Mouse (Mus musculus) heart, postnatal 14 days (tissue): ENCODE results near the gene Islr. TPM values are rescaled to one million over a fixed set of nuclear protein-coding genes. Genes with fewer than 3 reads are reported as not detected.
A peak's percentile ranks its signal among the peaks of the same experiment; 100 is the strongest.
"Not testable (repeated sequence)": the region's sequence is repeated elsewhere in the genome, so short reads cannot be mapped to it uniquely, and the experiment has no call there.

Experiments used
- DNase-seq, 2 experiments: peaks; one replicate each; pipeline ENCODE4 v3.0.0; 2021 to 2022
- intact Hi-C: fragments of 180-260 bp; cut with DNase I; formaldehyde crosslinking; loops from one replicate; pipeline ENCODE4 v1.15.1; 2025
- long read RNA-seq, 2 experiments: library from polyadenylated mRNA; stranded (forward); transcript quantifications; one replicate each; pipeline ENCODE4 v2.0.0; 2021
- total RNA-seq, 2 experiments: library from RNA; stranded (reverse); gene quantifications; 2 replicates each; pipeline ENCODE4 v1.2.3; 2021

Gene Islr
- 10 to 100 TPM; 44.0 to 44.6 TPM for total RNA-seq
- long read RNA-seq, experiment 1, transcript Islr-201 (2 exons, 2,223 nt) = minor isoform, 11 of 74 reads
- long read RNA-seq, experiment 1, transcript Islr-202 (2 exons, 2,076 nt) = major isoform, 48 of 74 reads
- long read RNA-seq, experiment 1, partial matches to known transcripts = 0 of 74 reads
- long read RNA-seq, experiment 1, other reads (novel, unspliced or antisense) = 15 of 74 reads
- long read RNA-seq, experiment 2, transcript Islr-201 (2 exons, 2,223 nt) = minor isoform, 8 of 74 reads
- long read RNA-seq, experiment 2, transcript Islr-202 (2 exons, 2,076 nt) = major isoform, 50 of 74 reads
- long read RNA-seq, experiment 2, partial matches to known transcripts = 0 of 74 reads
- long read RNA-seq, experiment 2, other reads (novel, unspliced or antisense) = 16 of 74 reads

DNA sequence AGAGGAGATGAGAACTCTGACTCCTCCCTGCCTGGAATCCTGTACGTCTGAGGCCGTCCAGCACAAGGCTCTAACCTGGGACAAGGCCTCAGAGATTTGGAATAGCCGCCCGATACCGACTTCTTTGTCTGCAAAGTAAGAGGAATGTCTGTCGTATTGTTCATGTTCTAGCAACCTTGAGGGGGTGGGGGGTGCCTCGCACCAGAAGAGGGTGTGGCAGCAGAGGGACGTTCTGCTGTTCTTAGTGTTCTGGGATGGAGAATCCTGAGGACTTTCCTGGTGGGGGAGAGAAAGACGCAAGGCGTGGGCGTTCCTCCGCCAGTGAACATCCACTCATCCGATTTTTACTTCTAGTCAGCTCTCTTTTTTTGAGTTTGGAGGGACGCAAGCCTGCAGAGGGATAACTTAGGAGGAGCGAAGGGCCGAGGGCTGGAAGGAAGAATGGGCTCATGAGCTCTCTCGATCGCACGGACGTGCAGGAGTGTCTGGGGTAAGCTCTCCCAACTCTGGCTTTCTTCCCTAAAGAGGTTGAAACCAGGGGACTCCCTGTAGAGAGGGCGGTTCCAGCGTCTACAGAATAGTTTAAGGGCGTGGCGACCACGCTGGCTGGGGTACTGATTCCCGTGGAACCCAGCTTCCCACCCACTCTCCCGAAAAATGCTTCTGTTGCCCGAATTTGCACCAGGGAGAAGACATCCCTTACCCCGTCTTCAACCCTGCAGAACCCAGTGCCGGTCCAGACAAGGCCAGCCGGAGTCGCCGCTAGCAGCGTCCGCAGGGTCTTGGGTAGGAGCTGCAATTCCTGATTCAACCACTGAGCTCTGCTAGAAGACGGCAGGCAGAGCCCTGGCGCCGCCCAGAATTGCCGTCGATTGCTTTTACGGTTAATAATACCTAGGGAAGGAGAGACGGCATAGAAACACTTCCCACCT is at the start of gene Islr, which contains the start of gene Islr2:
Islr (minus strand) TSS at position 791 of the 932 bp plus-strand sequence.
Islr2 (minus strand) TSS at position 804 of the 932 bp plus-strand sequence.
- intact Hi-C loops = loop anchor here (1.0 kb wide), 1 partner anchor 165 kb away; no protein-coding TSS in a partner anchor
- peak; percentile 70 to 80 for DNase-seq

DNA sequence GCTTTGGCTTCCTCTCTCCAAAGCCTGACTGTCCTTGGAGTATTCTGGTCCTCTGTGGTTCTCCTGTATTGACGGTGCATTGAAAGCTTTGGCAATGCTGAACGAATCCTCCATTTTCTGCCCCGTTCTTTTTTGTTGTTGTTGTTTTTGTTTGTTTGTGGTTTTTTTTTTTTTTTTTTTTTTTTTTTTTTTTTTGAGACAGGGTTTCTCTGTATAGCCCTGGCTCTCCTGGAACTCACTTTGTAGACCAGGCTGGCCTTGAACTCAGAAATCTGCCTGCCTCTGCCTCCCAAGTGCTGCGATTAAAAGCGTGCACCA is 49.7 kb upstream of the Islr start:
- not testable (repeated sequence) for DNase-seq
- intact Hi-C loops = loop anchor here (2.0 kb wide), 1 partner anchor 21 kb away; no protein-coding TSS in a partner anchor

DNA sequence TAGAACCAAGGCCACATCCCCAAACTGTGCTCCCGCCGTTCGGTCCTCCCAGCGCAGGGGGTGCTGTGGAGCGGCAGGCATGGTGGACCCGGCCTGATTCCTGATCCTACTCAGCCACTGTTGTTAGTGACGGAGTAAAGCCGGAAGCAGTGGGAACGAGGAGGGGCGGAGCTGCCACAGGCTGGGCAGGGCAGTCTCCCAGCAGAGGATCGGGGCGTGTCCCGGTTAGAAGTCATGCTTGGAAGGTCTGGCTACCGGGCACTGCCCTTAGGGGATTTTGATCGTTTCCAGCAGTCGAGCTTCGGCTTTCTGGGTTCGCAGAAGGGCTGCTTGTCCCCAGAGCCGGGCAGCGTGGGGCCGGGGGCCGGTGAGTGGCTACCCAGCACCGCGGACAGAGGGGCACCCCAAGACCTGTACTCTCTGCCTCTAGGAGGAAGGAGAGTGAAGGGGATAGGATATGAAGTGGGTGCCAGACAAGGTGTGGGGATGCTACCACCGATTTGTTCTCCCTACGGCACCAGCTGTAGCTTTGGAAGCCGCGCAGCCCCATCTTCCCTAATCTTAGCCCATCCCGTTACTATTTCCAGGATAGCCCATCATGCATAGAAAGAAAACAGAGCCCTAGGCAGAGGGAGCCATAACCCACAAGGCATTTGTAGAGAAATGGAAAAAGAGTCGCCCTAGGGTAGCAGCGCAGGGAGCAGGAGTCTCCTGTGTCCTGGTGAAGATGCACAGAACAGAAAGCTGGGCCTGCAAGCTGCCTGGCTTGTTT is 49.1 kb upstream of the Islr start, which contains the start of gene Stoml1:
Stoml1 (plus strand) TSS at position 132 of the 772 bp plus-strand sequence.
- DNase-seq = peak; percentile 93 to 96
- intact Hi-C loops = loop anchor here (2.0 kb wide), 1 partner anchor 22 kb away; no protein-coding TSS in a partner anchor

DNA sequence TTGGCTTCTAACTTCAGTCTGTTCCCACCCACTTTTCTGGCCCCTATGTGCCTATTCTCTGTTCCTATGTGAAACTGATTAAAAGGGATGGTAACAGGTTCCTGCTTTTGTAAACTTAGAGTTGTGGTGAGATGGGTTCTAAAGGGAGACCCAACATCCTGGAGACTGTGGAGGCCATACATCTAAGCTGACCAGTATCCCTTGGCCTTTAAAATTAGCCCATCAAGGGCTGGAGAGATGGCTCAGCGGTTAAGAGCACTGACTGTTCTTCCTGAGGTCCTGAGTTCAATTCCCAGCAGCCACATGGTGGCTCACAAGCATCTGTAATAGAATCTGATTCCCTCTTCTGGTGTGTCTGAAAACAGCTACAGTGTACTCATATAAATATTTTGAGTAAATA is 46.6 kb upstream of the Islr start:
- intact Hi-C loops, DNase-seq: not testable (repeated sequence)

DNA sequence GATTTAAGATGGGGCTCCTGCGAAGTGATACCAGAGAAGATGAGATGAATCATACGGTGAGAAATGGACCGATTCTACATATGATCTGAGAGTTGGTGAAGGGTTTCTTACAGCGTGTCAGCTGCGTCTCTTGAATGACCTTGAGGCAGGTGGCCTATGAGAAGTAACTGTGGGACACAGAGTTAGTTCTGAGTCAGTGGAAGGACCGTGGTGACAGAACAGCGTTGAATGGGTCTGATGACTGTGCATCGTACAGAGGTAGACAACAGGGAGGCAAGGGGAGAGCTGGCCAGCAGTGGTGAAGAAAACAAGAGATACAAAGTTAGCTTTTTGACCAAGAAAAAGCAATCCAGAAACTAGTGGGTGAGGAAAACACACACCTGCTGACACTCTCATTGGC is 46.2 kb upstream of the Islr start:
- intact Hi-C loops = no loop called here

DNA sequence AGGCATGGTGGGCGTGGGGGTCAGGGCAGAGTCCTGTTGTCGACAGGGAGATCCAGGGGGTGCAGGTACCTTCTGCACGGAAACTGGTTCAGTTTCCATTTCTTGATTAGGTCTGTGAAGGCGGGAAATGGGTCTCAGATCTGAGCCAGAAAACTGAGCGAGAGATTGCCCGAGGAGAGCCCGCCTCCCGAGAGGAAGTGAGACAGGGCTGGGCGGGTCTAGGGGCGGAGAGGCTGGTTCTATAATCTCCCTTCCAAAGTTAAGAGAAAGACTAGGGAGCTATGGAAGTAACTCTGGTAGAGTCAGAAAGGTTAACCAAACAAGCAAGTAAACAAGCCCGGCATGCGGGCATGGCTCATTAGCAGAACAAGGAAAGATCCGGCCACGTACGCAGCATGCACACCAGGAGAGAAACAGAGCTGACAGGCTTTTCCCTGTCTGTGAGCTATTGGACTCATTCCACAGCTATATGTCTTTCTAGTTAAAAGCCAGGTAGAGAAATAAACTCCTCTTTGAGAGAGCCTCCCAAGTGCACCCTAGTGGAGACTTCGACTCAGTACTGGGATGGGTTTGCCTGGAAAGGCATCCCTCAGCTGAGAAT is 45.6 kb upstream of the Islr start, which contains the start of gene Pml:
Pml (minus strand) TSS at position 195 of the 601 bp plus-strand sequence.
- intact Hi-C loops = no loop called here
- peak; percentile 74 to 83 for DNase-seq

More for the DNA sequence above, 46.2 kb upstream of the Islr start:
- no peak for DNase-seq

DNA sequence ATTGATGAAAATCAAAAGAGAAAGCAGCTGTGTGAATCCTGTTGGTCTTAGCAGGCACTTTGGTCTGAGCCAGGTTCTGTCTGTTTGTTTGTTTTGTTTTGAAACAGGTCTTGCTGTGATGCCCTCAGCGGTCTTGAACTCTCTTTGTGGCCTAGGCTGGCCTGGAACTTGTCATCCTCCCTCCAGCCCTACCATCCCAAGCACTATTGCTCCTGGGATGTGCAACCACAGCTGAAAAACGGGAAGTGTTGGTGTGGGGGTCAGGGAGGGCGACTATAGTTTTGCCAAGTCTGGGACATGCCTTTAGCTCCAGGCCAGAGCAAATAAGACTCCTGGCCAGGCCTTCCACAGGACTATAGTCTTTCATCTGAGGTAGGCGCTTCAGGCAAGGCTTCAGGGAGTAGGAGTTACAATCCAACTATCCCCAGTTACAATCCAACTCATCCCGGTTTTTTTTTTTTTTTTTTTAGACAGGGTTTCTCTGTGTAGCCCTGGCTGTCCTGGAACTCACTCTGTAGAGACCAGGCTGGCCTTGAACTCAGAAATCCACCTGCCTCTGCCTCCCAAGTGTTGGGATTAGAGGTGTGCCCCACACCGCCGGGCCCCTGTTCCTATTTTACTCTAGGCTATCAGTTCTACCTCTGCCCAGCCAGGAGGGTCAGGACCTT is 44.8 kb upstream of the Islr start:
- no peak for DNase-seq
- intact Hi-C loops = no loop called here

DNA sequence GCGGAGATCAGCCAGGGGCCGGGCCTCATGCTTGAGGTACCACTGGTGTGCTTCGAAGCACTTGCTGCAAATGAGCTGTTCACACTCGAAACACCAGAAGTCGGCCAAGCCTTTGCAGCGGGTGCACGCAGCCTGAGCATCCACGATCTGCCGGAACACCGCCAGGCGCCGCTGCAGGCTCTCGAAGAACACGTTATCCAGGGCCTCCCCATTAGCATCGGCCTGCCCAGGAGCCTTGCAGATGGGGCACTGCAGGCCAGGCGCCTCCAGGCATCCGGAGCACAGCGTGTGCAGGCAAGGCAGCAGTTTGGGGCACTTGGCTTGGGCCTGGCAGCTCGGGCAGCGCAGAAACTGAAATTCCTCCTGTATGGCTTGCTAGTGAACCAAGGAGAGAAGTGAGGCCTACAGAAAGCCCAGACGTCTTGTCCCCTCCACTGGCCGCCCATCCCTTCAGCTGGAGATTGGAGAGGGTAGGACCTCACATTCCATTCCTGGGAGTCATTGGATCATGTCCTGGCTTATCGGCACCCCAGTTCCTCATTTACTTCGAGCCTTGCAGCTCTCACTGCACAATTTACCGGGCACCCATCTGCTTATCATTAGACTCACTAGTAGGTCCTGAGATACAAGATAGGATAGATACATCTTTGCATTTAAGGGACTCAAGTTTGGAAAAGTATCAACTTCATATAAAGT is 43.1 kb upstream of the Islr start:
- intact Hi-C loops = loop anchor here (1.0 to 2.0 kb wide), 2 partner anchors 22 to 33 kb away; no protein-coding TSS in a partner anchor
- DNase-seq = peak; percentile 85 to 86

DNA sequence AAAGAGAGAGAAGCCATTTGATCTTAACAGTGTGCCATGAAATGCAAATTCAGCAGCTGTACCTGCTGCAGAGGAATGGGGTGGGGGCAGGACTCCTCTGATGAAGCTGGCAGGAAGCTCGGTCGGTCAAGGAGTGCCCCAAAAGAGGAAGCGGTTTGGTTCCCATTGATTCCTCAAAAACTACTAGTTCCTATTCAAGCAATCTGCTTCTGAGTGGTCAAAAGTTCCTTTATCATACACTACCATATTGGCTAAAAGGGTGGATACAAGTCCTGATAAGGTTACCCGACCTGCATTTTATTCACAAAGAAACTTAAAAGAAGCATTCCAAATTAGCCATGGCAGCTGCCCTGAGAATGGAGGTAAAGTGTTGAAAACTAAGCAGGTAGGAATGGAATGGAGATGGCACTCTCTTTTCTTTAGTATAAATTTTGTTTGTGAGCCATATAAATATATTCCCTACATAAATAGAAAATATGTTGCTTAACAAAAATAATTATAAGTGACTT is 42.0 kb upstream of the Islr start:
- DNase-seq = no peak
- intact Hi-C loops = loop anchor here (2.0 kb wide), 1 partner anchor 23 kb away; no protein-coding TSS in a partner anchor

DNA sequence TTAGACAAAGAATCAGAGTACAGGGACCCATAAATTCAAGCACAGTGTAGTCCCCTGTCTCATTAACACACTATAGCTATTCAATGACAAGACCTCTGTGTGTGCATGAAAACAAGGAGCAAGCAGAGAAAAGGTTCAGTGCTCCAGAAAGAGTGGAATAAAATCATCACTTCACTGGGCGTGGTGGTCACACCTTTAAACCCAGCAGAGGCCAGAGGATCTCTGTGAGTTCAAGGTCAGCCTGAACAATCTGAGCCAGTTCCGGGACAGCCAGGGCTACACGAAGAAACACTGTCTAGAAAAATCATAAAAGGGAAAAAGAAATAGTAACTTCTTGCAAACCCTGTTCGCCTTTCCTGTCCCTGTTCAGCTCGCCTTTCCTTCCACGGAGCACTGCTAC is 39.6 kb upstream of the Islr start:
- intact Hi-C loops = no loop called here

DNA sequence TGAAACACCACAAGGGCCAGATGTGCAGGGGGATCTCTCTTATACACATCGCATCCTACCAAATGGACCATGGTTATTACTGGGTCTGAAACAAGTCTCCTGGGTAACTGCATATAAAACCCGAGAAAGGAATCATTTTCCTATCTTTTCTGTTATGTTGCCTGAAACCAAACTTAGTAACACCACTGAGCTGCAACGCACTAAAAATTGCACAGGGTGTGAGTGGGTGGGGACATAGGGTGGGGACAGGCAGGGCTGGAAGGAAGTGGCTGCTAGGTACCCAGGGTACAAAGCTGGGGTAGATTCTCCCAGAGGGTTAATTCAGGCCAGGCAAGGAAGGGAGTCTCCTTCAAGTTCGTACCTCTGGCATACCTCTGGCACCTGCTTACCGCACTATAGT is 38.6 kb upstream of the Islr start:
- no peak for DNase-seq
- intact Hi-C loops = no loop called here

More for the DNA sequence above, 39.6 kb upstream of the Islr start:
- DNase-seq = no peak

DNA sequence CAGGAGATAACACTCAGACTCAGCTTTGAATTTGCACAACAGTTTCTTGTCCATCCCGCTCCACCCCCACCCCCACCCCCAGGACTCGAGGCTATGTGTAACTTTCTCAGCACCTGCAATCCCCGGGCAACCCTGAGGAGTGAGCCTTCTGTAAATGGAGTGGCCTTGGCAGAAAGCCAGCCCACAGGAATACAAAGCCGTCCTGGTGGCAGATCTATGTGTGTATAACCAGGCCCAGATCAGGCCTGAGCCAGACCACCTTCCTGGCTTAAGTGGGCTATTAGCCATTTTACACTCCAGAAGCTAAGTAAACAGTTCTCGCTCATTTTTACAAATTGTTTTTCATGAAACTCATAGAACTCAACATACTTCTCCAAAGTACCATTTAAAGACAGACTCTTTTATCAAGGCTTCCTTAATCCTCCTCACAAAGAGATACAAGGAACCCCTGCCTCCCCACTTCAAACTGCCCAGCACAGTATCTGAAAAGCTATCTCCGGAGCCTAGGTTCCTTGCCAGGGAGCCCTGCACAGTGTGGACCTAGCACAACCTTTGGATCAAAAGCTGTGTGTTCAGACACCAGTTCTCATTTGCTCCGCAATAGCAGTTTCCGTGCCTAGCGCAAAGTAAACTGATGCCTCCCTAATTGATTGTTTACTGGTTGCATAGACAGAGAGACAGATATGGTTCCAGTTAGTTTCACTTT is 37.8 kb upstream of the Islr start:
- DNase-seq = peak; percentile 50 to 69
- intact Hi-C loops = no loop called here

DNA sequence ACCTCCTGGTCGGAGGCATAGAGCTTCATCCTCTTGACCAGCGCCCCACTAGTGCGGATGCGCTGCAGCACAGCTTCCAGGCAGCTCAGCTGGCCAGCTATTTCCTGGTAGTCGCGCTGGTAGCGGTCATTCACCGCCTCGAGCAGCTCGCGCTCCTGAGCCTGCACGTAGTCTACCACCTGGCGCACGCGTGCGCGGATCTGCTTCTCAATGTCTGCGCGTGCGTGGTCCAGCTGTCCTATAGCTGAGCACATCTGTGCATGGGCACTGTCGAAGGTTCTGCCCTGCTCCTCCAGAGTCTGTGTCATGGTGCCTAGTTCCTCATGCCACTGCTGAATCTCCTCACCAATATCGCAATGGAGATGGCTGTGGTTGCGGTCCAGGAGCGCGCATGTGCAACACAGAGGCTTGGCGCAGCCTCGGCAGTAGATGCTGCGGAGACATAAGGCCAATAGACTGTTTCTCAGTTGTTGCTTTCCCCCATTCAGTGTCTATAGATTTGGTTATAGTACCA is 30.5 kb upstream of the Islr start:
- no peak for DNase-seq
- intact Hi-C loops = no loop called here

DNA sequence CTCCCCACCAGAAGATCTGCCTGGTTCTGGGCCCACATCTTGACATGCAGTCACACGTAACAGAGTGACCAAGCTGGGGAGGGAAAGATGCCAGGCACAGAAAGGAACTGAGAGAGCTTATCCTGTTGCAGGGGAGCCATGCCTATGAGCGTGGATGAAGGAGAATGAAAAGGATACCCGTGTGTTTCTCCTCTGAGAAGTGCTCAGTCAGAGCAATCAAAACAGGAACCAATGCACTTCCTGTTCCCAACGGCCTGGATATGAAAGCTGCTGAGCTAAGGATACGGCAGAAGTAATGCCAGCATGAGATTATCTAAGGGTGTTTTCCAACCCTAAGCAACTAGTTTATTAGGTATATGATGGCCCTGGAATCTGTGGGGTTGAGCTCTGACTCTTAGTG is 28.3 kb upstream of the Islr start:
- no peak for DNase-seq
- intact Hi-C loops = no loop called here

DNA sequence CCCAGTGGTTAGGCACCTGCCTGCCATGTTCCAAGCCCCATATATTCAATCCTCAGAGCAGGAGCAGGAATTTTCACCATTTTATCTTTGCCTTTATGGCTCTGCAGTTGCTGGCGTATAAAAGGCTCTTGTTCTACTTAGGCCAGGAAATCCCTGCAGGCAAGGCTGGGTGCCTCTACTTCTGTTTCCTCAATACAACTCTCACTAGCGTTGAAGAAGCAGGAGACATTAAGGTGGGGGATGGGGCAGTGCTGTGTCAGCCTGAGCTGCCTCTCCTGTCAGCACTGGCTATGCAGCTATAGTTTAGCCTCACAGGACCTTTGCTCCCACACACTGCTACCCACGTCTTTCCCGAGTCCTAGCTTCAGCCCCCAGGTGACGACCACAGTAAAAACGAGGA is 27.6 kb upstream of the Islr start:
- intact Hi-C loops = no loop called here
- no peak for DNase-seq

DNA sequence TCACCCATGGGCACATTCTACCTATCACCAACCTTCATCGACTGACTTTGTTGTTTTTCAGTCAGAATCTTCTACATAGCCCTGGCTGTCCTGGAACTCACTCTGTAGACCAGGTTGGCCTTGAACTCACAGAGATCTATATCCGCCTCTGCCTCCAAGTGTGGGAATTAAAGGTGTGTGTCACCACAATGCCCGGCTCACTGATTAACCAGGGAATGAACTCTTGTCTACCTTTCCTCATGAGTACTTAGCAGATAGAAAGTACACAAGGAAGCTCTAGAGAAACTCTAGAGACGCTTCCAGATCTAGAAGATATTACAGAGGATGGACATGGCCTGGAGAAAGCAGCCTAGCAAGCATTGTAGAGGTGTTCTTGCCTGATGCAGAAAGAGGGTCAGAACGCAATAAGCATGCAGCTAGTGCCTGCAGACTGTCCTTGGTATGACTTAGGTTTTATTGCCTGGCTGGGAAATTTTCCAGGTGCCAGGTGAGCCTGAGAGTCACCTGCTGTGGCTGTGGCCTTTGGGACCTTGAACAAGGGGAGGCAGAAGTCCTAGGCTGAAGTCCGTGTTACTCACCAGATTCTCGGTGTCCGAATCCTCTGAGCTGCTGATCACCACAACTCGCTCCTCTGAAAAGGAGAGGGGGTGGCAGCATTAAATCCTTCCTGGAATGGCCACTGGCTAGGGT is 24.8 kb upstream of the Islr start:
- DNase-seq = no peak
- intact Hi-C loops = loop anchor here (5.0 kb wide), 2 partner anchors 53 to 138 kb away; no protein-coding TSS in a partner anchor
